Mouse (Mus musculus) heart, embryonic 14.5 days (tissue): ENCODE results near the gene Ptges2. TPM values are rescaled to one million over a fixed set of nuclear protein-coding genes. Genes with fewer than 3 reads are reported as not detected.

Experiments used
- ATAC-seq: fragments of 200-750 bp; cut with Nextera tagmentation; 2 replicates; pipeline ENCODE4 v1.8.0; 2017; ENCODE audit warnings: low read depth, moderate TSS enrichment; ENCODE audit not compliant: insufficient number of reproducible peaks, insufficient read depth, low FRiP score
- H3K27ac ChIP-seq, 2 experiments: fragments of 200-500 bp in 1 of 2; fragments of 300-500 bp in 1 of 2; sonication (generic) in 1 of 2; replicated peaks in 1 of 2; 2 replicates each; pipeline ENCODE4 v1.5.1; 2012 to 2014; ENCODE audit warnings: low read depth in 2 of 2, low read length in 2 of 2, control low read depth in 1 of 2, mild to moderate bottlenecking in 1 of 2, mixed read lengths in 1 of 2; ENCODE audit not compliant: control insufficient read depth in 1 of 2, insufficient read depth in 1 of 2
- H3K27me3 ChIP-seq: fragments of 300-500 bp; sonication (generic); 2 replicates; pipeline ENCODE4 v1.6.1; 2014; ENCODE audit warnings: mild to moderate bottlenecking, low read length, control low read depth; ENCODE audit not compliant: control insufficient read depth, insufficient read depth
- H3K36me3 ChIP-seq: fragments of 300-500 bp; sonication (generic); 2 replicates; pipeline ENCODE4 v1.6.1; 2014; ENCODE audit warnings: mild to moderate bottlenecking, control low read depth, low read length, mixed read lengths; ENCODE audit not compliant: control insufficient read depth, insufficient read depth
- H3K4me1 ChIP-seq, 2 experiments: fragments of 200-500 bp in 1 of 2; fragments of 300-500 bp in 1 of 2; sonication (generic) in 1 of 2; 2 replicates each; pipeline ENCODE4 v1.6.1; 2012 to 2014; ENCODE audit warnings: low read length in 2 of 2, control low read depth in 1 of 2, mixed read lengths in 1 of 2; ENCODE audit not compliant: control insufficient read depth in 2 of 2, insufficient read depth in 2 of 2
- H3K4me2 ChIP-seq: fragments of 300-500 bp; sonication (generic); 2 replicates; pipeline ENCODE4 v1.6.1; 2014; ENCODE audit warnings: mild to moderate bottlenecking, low read length
- H3K4me3 ChIP-seq, 2 experiments: fragments of 200-500 bp in 1 of 2; fragments of 300-500 bp in 1 of 2; sonication (generic) in 1 of 2; 2 replicates each; pipeline ENCODE4 v1.5.1; 2012 to 2014; ENCODE audit warnings: low read length in 2 of 2, mild to moderate bottlenecking in 2 of 2, control low read depth in 1 of 2, low read depth in 1 of 2, moderate library complexity in 1 of 2; ENCODE audit not compliant: control insufficient read depth in 1 of 2, insufficient read depth in 1 of 2
- H3K9ac ChIP-seq: fragments of 300-500 bp; sonication (generic); 2 replicates; pipeline ENCODE4 v1.6.1; 2014; ENCODE audit warnings: mild to moderate bottlenecking, low read length
- H3K9me3 ChIP-seq: fragments of 300-500 bp; sonication (generic); 2 replicates; pipeline ENCODE4 v1.6.1; 2016; ENCODE audit warnings: low read length, control low read depth; ENCODE audit not compliant: control insufficient read depth
- WGBS: fragments of 180-500 bp; shearing (Covaris S2); extraction: QIAGEN DNeasy Blood & Tissue Kit; methylation state at CpG from one replicate; pipeline ENCODE4 v1.1.7; 2014; 5-methylcytosine and 5-hydroxymethylcytosine counted together
- polyA plus RNA-seq: library from polyadenylated mRNA; unstranded; fragments of >200 nt; fragmentation: Nextera tagmentation; extraction: Ambion mirVana; gene quantifications from 2 replicates; pipeline ENCODE4 v1.2.1, GENCODE M21; 2014

Ptges2 gene
- polyA plus RNA-seq, 1 experiment from 2014 or later, result 43.7 TPM

GRCm38 (mm10) chr2:32407144-32407824 is 11.6 kb downstream of the Ptges2 start:
- no peak for ATAC-seq
- Histone ChIP-seq H3K36me3 (peaks cover 9% of the 10 kb centered on the region), H3K4me2 (no peak overlapping the region), H3K4me3 (no peak overlapping the region), H3K27ac (no peak overlapping the region), H3K4me1 (peaks cover 0 to 4% of the 10 kb centered on the region in 2 experiments; a peak in 1 of 4 replicates), H3K27me3 (no peaks in the 10 kb centered on the region), H3K9ac (no peak overlapping the region), H3K9me3 (no peaks in the 10 kb centered on the region)
- 74% methylated on average over 7 of the region's 7 CpGs for WGBS

- Histone ChIP-seq H3K27ac (no peak overlapping the region), H3K4me2 (no peak overlapping the region), H3K27me3 (no peaks in the 10 kb centered on the region), H3K4me3 (no peak overlapping the region), H3K9ac (no peak overlapping the region), H3K4me1 (peaks cover 0 to 4% of the 10 kb centered on the region in 2 experiments; a peak in 1 of 4 replicates), H3K36me3 (peaks cover under 1% of the 10 kb centered on the region; the same call in 1 of the 2 replicates), H3K9me3 (no peaks in the 10 kb centered on the region)
- 65% methylated on average over 25 of the region's 25 CpGs for WGBS
- ATAC-seq, result no peak
Observed at GRCm38 (mm10) chr2:32408429-32409424, 13.0 kb downstream of the Ptges2 start.

- no peaks in the 10 kb centered on the region for H3K27me3 ChIP-seq
- 80% methylated on average over 7 of the region's 7 CpGs for WGBS
- H3K9me3 ChIP-seq, result no peaks in the 10 kb centered on the region
- H3K4me3 ChIP-seq, result no peak overlapping the region
- H3K36me3 ChIP-seq, result peaks cover 27% of the 10 kb centered on the region
- no peak for ATAC-seq
- H3K4me1 ChIP-seq, result peaks cover 0 to 4% of the 10 kb centered on the region in 2 experiments; a peak in 1 of 4 replicates
- no peak overlapping the region for H3K27ac ChIP-seq
- H3K4me2 ChIP-seq, result no peak overlapping the region
- no peak overlapping the region for H3K9ac ChIP-seq
Observed at GRCm38 (mm10) chr2:32411407-32411806, 15.7 kb downstream of the Ptges2 start.

- H3K27ac ChIP-seq, result no peak overlapping the region
- no peak overlapping the region for H3K4me3 ChIP-seq
- H3K4me1 ChIP-seq, result peaks cover 0 to 4% of the 10 kb centered on the region in 2 experiments; a peak in 1 of 4 replicates
- no peaks in the 10 kb centered on the region for H3K27me3 ChIP-seq
- WGBS, result 76% methylated on average over 6 of the region's 6 CpGs
- ATAC-seq, result no peak
- no peak overlapping the region for H3K4me2 ChIP-seq
- peaks cover 42% of the 10 kb centered on the region for H3K36me3 ChIP-seq
- no peak overlapping the region for H3K9ac ChIP-seq
- no peaks in the 10 kb centered on the region for H3K9me3 ChIP-seq
Observed at GRCm38 (mm10) chr2:32412742-32413531, 17.2 kb downstream of the Ptges2 start.

GRCm38 (mm10) chr2:32413936-32414335 is 18.2 kb downstream of the Ptges2 start:
- Histone ChIP-seq H3K36me3 (peaks cover 52% of the 10 kb centered on the region), H3K4me2 (no peak overlapping the region), H3K9me3 (no peaks in the 10 kb centered on the region), H3K9ac (no peak overlapping the region), H3K4me1 (no peaks in the 10 kb centered on the region), H3K4me3 (no peak overlapping the region), H3K27ac (no peak overlapping the region), H3K27me3 (no peaks in the 10 kb centered on the region)
- WGBS, result 59% methylated on average over 5 of the region's 5 CpGs
- no peak for ATAC-seq

- 94% methylated on average over 12 of the region's 12 CpGs for WGBS
- Histone ChIP-seq H3K9ac (no peak overlapping the region), H3K36me3 (peaks cover 71% of the 10 kb centered on the region), H3K4me2 (no peak overlapping the region), H3K4me3 (no peak overlapping the region), H3K9me3 (no peaks in the 10 kb centered on the region), H3K4me1 (no peaks in the 10 kb centered on the region), H3K27me3 (no peaks in the 10 kb centered on the region), H3K27ac (no peak overlapping the region)
- ATAC-seq, result no peak
Observed at GRCm38 (mm10) chr2:32415801-32416200, 20.1 kb downstream of the Ptges2 start.

GRCm38 (mm10) chr2:32416556-32416955 is 20.9 kb downstream of the Ptges2 start:
- 81% methylated on average over 2 of the region's 2 CpGs for WGBS
- H3K27ac ChIP-seq, result no peak overlapping the region
- H3K4me2 ChIP-seq, result no peak overlapping the region
- peaks cover 0 to under 1% of the 10 kb centered on the region in 2 experiments; a peak in 2 of 4 replicates for H3K4me1 ChIP-seq
- ATAC-seq, result no peak
- H3K36me3 ChIP-seq, result peaks cover 74% of the 10 kb centered on the region
- H3K4me3 ChIP-seq, result no peak overlapping the region
- H3K9ac ChIP-seq, result no peak overlapping the region
- no peaks in the 10 kb centered on the region for H3K9me3 ChIP-seq
- no peaks in the 10 kb centered on the region for H3K27me3 ChIP-seq
